Mouse (Mus musculus): ENCODE results near the gene Fbp1.
"Not testable (repeated sequence)": the region's sequence is repeated elsewhere in the genome, so short reads cannot be mapped to it uniquely, and the experiment has no call there.

The Fbp1 gene

GRCm38 (mm10) chr13:62884536-62884935 lies 3.5 kb downstream of the Fbp1 start:
- no peak for DNase-seq (ENCODE audit: low spot score)

GRCm38 (mm10) chr13:62883925-62884324 lies 4.2 kb downstream of the Fbp1 start:
- no peak for DNase-seq (ENCODE audit: low spot score)

- DNase-seq (ENCODE audit: low spot score): no peak
Measured at GRCm38 (mm10) chr13:62883436-62883835, 4.6 kb downstream of the Fbp1 start.

- DNase-seq (ENCODE audit: low spot score): no peak
Measured at GRCm38 (mm10) chr13:62882856-62883255, 5.2 kb downstream of the Fbp1 start.

- no peak for DNase-seq (ENCODE audit: low spot score)
Measured at GRCm38 (mm10) chr13:62881336-62881735, 6.7 kb downstream of the Fbp1 start.

GRCm38 (mm10) chr13:62879831-62880615 lies 8.1 kb downstream of the Fbp1 start:
- no peak for DNase-seq (ENCODE audit: low spot score)

GRCm38 (mm10) chr13:62879411-62879810 lies 8.7 kb downstream of the Fbp1 start:
- DNase-seq (ENCODE audit: low spot score): no peak

GRCm38 (mm10) chr13:62877247-62877646 lies 10.8 kb downstream of the Fbp1 start:
- no peak for DNase-seq (ENCODE audit: low spot score)

GRCm38 (mm10) chr13:62876111-62876510 lies 12.0 kb downstream of the Fbp1 start:
- no peak for DNase-seq (ENCODE audit: low spot score)

GRCm38 (mm10) chr13:62872252-62872651 lies 15.8 kb downstream of the Fbp1 start:
- DNase-seq (ENCODE audit: low spot score): no peak

GRCm38 (mm10) chr13:62870605-62871004 lies 17.5 kb downstream of the Fbp1 start:
- no peak for DNase-seq (ENCODE audit: low spot score)

GRCm38 (mm10) chr13:62866817-62867216 lies 21.3 kb downstream of the Fbp1 start:
- no peak for DNase-seq (ENCODE audit: low spot score)

GRCm38 (mm10) chr13:62865651-62866315 lies 22.3 kb downstream of the Fbp1 start:
- peak; percentile 40 for DNase-seq (ENCODE audit: low spot score)

GRCm38 (mm10) chr13:62863771-62864170 lies 24.3 kb downstream of the Fbp1 start:
- no peak for DNase-seq (ENCODE audit: low spot score)

- DNase-seq (ENCODE audit: low spot score): no peak
Measured at GRCm38 (mm10) chr13:62862875-62863274, 25.2 kb downstream of the Fbp1 start.

GRCm38 (mm10) chr13:62860068-62860467 lies 28.0 kb downstream of the Fbp1 start:
- no peak for DNase-seq (ENCODE audit: low spot score)

GRCm38 (mm10) chr13:62859251-62859650 lies 28.8 kb downstream of the Fbp1 start:
- not testable (repeated sequence) for DNase-seq (ENCODE audit: low spot score)

GRCm38 (mm10) chr13:62857941-62858915 lies 29.9 kb downstream of the Fbp1 start, which contains the start of gene Fbp2:
Gene Fbp2, minus strand, starts transcription at chr13:62858422.
- DNase-seq (ENCODE audit: low spot score): no peak

GRCm38 (mm10) chr13:62856850-62857249 lies 31.2 kb downstream of the Fbp1 start:
- DNase-seq (ENCODE audit: low spot score): no peak

- DNase-seq (ENCODE audit: low spot score): peak; percentile 96
Measured at GRCm38 (mm10) chr13:62856305-62856675, 31.8 kb downstream of the Fbp1 start.

GRCm38 (mm10) chr13:62855396-62856304 lies 32.4 kb downstream of the Fbp1 start:
- no peak for DNase-seq (ENCODE audit: low spot score)

Measured in embryo, embryonic 10 days (tissue).